Mouse (Mus musculus) adrenal gland, postnatal 4 days (tissue): ENCODE data around the gene Gm49318. TPM values are rescaled to one million over a fixed set of nuclear protein-coding genes. Genes with fewer than 3 reads are reported as not detected.
A peak's percentile ranks its signal among the peaks of the same experiment; 100 is the strongest.

Experiments
- DNase-seq, 2 experiments: peaks; one replicate each; pipeline ENCODE4 v3.0.0; 2021 to 2022; ENCODE audit warnings: low spot score in 2 of 2, mixed read lengths in 2 of 2
- total RNA-seq, 2 experiments: library from RNA; stranded (reverse); gene quantifications; 2 replicates each; pipeline ENCODE4 v1.2.3; 2021

Gm49318 gene
- total RNA-seq, 2 experiments from 2014 or later: not detected

- DNase-seq: no peak
Measured at GRCm38 (mm10) chr9:22072276-22072675, 1.2 kb upstream of the Gm49318 start.

- no peak for DNase-seq
Measured at GRCm38 (mm10) chr9:22069881-22070553, 1.0 kb downstream of the Gm49318 start.

- DNase-seq: no peak
Measured at GRCm38 (mm10) chr9:22067195-22067594, 3.9 kb downstream of the Gm49318 start.

- peak; percentile 42 to 51 for DNase-seq
Measured at GRCm38 (mm10) chr9:22066433-22066832, 4.6 kb downstream of the Gm49318 start.

- DNase-seq: no peak
Measured at GRCm38 (mm10) chr9:22065642-22066041, 5.4 kb downstream of the Gm49318 start.

- no peak for DNase-seq
Measured at GRCm38 (mm10) chr9:22064341-22064740, 6.7 kb downstream of the Gm49318 start.

GRCm38 (mm10) chr9:22061339-22061738 is 9.7 kb downstream of the Gm49318 start:
- DNase-seq: no peak

- DNase-seq: no peak
Measured at GRCm38 (mm10) chr9:22058011-22058424, 13.0 kb downstream of the Gm49318 start.

GRCm38 (mm10) chr9:22057031-22057517 is 14.0 kb downstream of the Gm49318 start:
- no peak for DNase-seq

GRCm38 (mm10) chr9:22056303-22056910 is 14.7 kb downstream of the Gm49318 start:
- no peak for DNase-seq

GRCm38 (mm10) chr9:22055713-22056112 is 15.3 kb downstream of the Gm49318 start:
- DNase-seq: no peak

- DNase-seq: peak in 1 of 2 experiments; percentile 60
Measured at GRCm38 (mm10) chr9:22054411-22055076, 16.5 kb downstream of the Gm49318 start.

GRCm38 (mm10) chr9:22053657-22054056 is 17.4 kb downstream of the Gm49318 start:
- no peak for DNase-seq

- DNase-seq: no peak
Measured at GRCm38 (mm10) chr9:22051958-22052254, 19.2 kb downstream of the Gm49318 start, which contains the start of gene Elavl3. Gene Elavl3 (minus strand): TSS chr9:22052023.

- DNase-seq: no peak
Measured at GRCm38 (mm10) chr9:22051161-22051957, 19.7 kb downstream of the Gm49318 start.

- DNase-seq: peak in 1 of 2 experiments; percentile 21
Measured at GRCm38 (mm10) chr9:22050351-22050889, 20.6 kb downstream of the Gm49318 start.

GRCm38 (mm10) chr9:22049721-22050270 is 21.3 kb downstream of the Gm49318 start:
- DNase-seq: no peak

GRCm38 (mm10) chr9:22049315-22049714 is 21.7 kb downstream of the Gm49318 start:
- DNase-seq: no peak

- no peak for DNase-seq
Measured at GRCm38 (mm10) chr9:22047329-22047728, 23.7 kb downstream of the Gm49318 start.

- no peak for DNase-seq
Measured at GRCm38 (mm10) chr9:22041832-22042231, 29.2 kb downstream of the Gm49318 start.

GRCm38 (mm10) chr9:22037826-22038225 is 33.2 kb downstream of the Gm49318 start:
- DNase-seq: no peak
